Mouse (Mus musculus) heart, embryonic 12.5 days (tissue): ENCODE data around the gene Ptprn2. TPM values are rescaled to one million over a fixed set of nuclear protein-coding genes. Genes with fewer than 3 reads are reported as not detected.

Experiments
- ATAC-seq: fragments of 200-750 bp; cut with Nextera tagmentation; 2 replicates; pipeline ENCODE4 v1.8.0; 2017; ENCODE audit warnings: moderate TSS enrichment, moderate library complexity; ENCODE audit not compliant: insufficient number of reproducible peaks, low FRiP score
- H3K27ac ChIP-seq: fragments of 300-500 bp; sonication (generic); 2 replicates; pipeline ENCODE4 v1.5.1; 2016; ENCODE audit warnings: mild to moderate bottlenecking, moderate library complexity; ENCODE audit not compliant: poor library complexity, severe bottlenecking
- H3K27me3 ChIP-seq: fragments of 300-500 bp; sonication (generic); replicated peaks from 2 replicates; pipeline ENCODE4 v1.6.1; 2016; ENCODE audit warnings: mild to moderate bottlenecking, moderate library complexity
- H3K36me3 ChIP-seq: fragments of 300-500 bp; sonication (generic); 2 replicates; pipeline ENCODE4 v1.6.1; 2016; ENCODE audit warnings: mild to moderate bottlenecking, moderate library complexity
- H3K4me1 ChIP-seq: fragments of 300-500 bp; sonication (generic); replicated peaks from 2 replicates; pipeline ENCODE4 v1.6.1; 2016; ENCODE audit warnings: mild to moderate bottlenecking
- H3K4me2 ChIP-seq: fragments of 300-500 bp; sonication (generic); 2 replicates; pipeline ENCODE4 v1.6.1; 2016; ENCODE audit warnings: mild to moderate bottlenecking, moderate library complexity
- H3K4me3 ChIP-seq: fragments of 300-500 bp; sonication (generic); 2 replicates; pipeline ENCODE4 v1.5.1; 2016; ENCODE audit warnings: mild to moderate bottlenecking
- H3K9ac ChIP-seq: fragments of 300-500 bp; sonication (generic); 2 replicates; pipeline ENCODE4 v1.6.1; 2016; ENCODE audit warnings: mild to moderate bottlenecking, moderate library complexity
- H3K9me3 ChIP-seq: fragments of 300-500 bp; sonication (generic); replicated peaks from 2 replicates; pipeline ENCODE4 v1.6.1; 2016; ENCODE audit warnings: mild to moderate bottlenecking, moderate library complexity
- WGBS: fragments of 180-500 bp; shearing (Covaris S2); methylation state at CpG from one replicate; pipeline ENCODE4 v1.1.7; 2016; 5-methylcytosine and 5-hydroxymethylcytosine counted together
- polyA plus RNA-seq: library from polyadenylated mRNA; unstranded; fragments of >200 nt; fragmentation: Nextera tagmentation; extraction: Ambion mirVana; gene quantifications from 2 replicates; pipeline ENCODE4 v1.2.1, GENCODE M21; 2016

The Ptprn2 gene
- polyA plus RNA-seq, 1 experiment from 2014 or later = 0.05 TPM

GRCm38 (mm10) chr12:117236020-117236734 is 750.7 kb downstream of the Ptprn2 start:
- ATAC-seq = no peak
- no peak overlapping the region for H3K4me2 ChIP-seq
- no peak overlapping the region for H3K27ac ChIP-seq
- WGBS = 59% methylated on average over 4 of the region's 4 CpGs
- H3K9ac ChIP-seq = no peak overlapping the region
- H3K36me3 ChIP-seq = no peaks in the 10 kb centered on the region
- no peak overlapping the region for H3K4me3 ChIP-seq
- no peaks in the 10 kb centered on the region for H3K9me3 ChIP-seq
- H3K4me1 ChIP-seq = 0 out of 2 replicates have a peak, but pooled peaks cover 2% of the 10 kb centered on the region
- peaks cover 13% of the 10 kb centered on the region; the same call in 1 of the 2 replicates for H3K27me3 ChIP-seq

DNA sequence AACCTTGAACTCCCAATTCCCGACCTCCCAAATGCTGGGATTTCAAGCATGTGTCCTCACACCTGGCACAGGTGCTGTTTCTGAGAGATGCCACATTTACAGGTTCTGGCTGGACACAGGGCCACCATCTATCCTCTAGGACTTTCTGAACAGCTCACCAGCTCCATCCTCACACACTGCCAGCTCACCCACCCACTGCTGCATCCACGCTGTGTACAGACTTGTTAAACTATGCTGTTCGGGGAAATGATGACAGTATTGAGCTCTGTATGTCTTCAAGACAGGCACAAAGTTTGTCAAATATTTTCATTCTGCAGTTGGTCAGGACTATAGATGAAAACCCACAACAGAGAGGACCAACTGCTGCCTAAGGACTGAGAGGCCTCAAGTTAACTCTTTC is 751.5 kb downstream of the Ptprn2 start:
- Histone ChIP-seq H3K9me3 (no peaks in the 10 kb centered on the region), H3K27me3 (peaks cover 13% of the 10 kb centered on the region; the same call in 1 of the 2 replicates), H3K27ac (no peak overlapping the region), H3K4me3 (no peak overlapping the region), H3K36me3 (no peaks in the 10 kb centered on the region), H3K9ac (no peak overlapping the region), H3K4me1 (0 out of 2 replicates have a peak, but pooled peaks cover 2% of the 10 kb centered on the region), H3K4me2 (no peak overlapping the region)
- no peak for ATAC-seq
- WGBS = 77% methylated on average over 3 of the region's 3 CpGs

- H3K27me3 ChIP-seq = peaks cover 16% of the 10 kb centered on the region; the same call in 1 of the 2 replicates
- H3K4me3 ChIP-seq = no peak overlapping the region
- no peak overlapping the region for H3K27ac ChIP-seq
- whole genome bisulfite sequencing = 72% methylated on average over 9 of the region's 9 CpGs
- peaks cover 5% of the 10 kb centered on the region; the same call in 1 of the 2 replicates for H3K4me1 ChIP-seq
- H3K9me3 ChIP-seq = no peaks in the 10 kb centered on the region
- H3K36me3 ChIP-seq = no peaks in the 10 kb centered on the region
- H3K9ac ChIP-seq = no peak overlapping the region
- no peak overlapping the region for H3K4me2 ChIP-seq
- no peak for ATAC-seq
These were observed 754.6 kb downstream of the Ptprn2 start for GRCm38 (mm10) chr12:117239927-117240715.

DNA sequence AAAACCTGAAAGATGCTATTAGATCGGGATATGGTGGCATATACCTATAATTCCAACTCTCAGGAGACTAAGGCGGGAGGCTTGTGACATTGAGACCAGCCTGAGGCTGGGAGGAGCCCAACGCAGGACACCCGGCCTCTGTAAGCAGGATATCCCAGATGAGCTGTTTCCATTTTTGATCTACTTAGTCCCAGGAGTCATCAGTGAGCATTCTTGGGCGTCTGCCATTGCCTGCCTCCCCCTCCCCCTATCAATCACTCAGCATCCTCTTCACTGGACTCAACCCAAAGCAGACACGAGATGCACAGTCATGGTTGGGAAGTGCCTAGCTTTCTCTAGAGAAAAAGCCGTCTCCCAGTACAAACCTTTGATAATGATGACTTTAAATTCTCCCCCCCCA is 756.7 kb downstream of the Ptprn2 start:
- peaks cover 10% of the 10 kb centered on the region; the same call in 1 of the 2 replicates for H3K27me3 ChIP-seq
- H3K4me1 ChIP-seq = peaks cover 5% of the 10 kb centered on the region; the same call in 1 of the 2 replicates
- H3K4me3 ChIP-seq = no peak overlapping the region
- no peaks in the 10 kb centered on the region for H3K9me3 ChIP-seq
- H3K9ac ChIP-seq = no peak overlapping the region
- H3K4me2 ChIP-seq = no peak overlapping the region
- WGBS = 37% methylated on average over 7 of the region's 7 CpGs
- H3K36me3 ChIP-seq = no peaks in the 10 kb centered on the region
- no peak; the same call in 1 of the 2 replicates for ATAC-seq
- H3K27ac ChIP-seq = no peak overlapping the region

DNA sequence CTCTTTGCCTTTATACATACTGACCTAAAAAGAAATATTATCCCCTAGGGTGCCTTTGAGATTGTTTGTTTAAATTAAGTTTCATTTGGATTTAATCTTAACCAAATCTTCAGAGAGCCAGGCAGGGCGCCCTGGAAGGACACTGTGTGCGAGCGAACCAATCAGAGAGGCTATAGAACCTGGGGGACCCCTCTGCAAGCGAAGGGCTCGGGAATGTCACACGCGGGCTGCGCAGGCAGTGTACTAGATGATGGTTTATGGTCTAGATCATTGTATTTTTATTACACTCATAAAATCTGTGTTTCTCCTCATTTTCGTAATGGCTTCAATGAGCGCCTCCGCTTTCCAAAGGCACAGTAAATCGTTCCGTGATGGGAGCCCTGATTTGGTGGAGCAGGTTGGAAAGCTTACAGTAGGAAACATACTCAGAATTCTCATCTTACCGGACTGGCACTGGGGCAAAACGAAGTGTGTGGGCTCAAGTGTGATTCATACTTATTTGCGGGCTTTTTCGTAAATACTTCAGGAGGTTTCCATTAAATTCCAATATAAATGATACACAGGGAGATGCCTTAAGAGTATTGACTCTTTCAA is 760.5 kb downstream of the Ptprn2 start:
- H3K4me1 ChIP-seq = peaks cover 11% of the 10 kb centered on the region; the same call in 1 of the 2 replicates
- no peak overlapping the region for H3K4me2 ChIP-seq
- 82% methylated on average over 17 of the region's 17 CpGs for WGBS
- 0 out of 2 replicates have a peak, but pooled peaks cover 9% of the 10 kb centered on the region for H3K27me3 ChIP-seq
- H3K9ac ChIP-seq = no peak overlapping the region
- no peaks in the 10 kb centered on the region for H3K36me3 ChIP-seq
- H3K9me3 ChIP-seq = no peaks in the 10 kb centered on the region
- H3K4me3 ChIP-seq = no peak overlapping the region
- no peak for ATAC-seq
- no peak overlapping the region for H3K27ac ChIP-seq

GRCm38 (mm10) chr12:117250465-117250864 is 764.9 kb downstream of the Ptprn2 start:
- no peaks in the 10 kb centered on the region for H3K9me3 ChIP-seq
- no peak overlapping the region for H3K4me3 ChIP-seq
- H3K4me1 ChIP-seq = peaks cover 19% of the 10 kb centered on the region
- H3K27me3 ChIP-seq = peaks cover 9% of the 10 kb centered on the region; the same call in 1 of the 2 replicates
- no peaks in the 10 kb centered on the region for H3K36me3 ChIP-seq
- no peak for ATAC-seq
- H3K9ac ChIP-seq = no peak overlapping the region
- 12% methylated on average over 6 of the region's 6 CpGs for WGBS
- 0 out of 2 replicates have a peak overlapping the region, but pooled peaks have one; percentile 21 for H3K4me2 ChIP-seq
- H3K27ac ChIP-seq = no peak overlapping the region

- no peak for ATAC-seq
- H3K4me3 ChIP-seq = no peak overlapping the region
- WGBS = 16% methylated on average over 11 of the region's 11 CpGs
- H3K27ac ChIP-seq = no peak overlapping the region
- H3K9me3 ChIP-seq = no peaks in the 10 kb centered on the region
- H3K4me1 ChIP-seq = peaks cover 19% of the 10 kb centered on the region
- peaks cover 9% of the 10 kb centered on the region; the same call in 1 of the 2 replicates for H3K27me3 ChIP-seq
- H3K9ac ChIP-seq = no peak overlapping the region
- H3K36me3 ChIP-seq = no peaks in the 10 kb centered on the region
- 0 out of 2 replicates have a peak overlapping the region, but pooled peaks have one; percentile 5 for H3K4me2 ChIP-seq
These were observed 766.3 kb downstream of the Ptprn2 start for GRCm38 (mm10) chr12:117251663-117252425.

DNA sequence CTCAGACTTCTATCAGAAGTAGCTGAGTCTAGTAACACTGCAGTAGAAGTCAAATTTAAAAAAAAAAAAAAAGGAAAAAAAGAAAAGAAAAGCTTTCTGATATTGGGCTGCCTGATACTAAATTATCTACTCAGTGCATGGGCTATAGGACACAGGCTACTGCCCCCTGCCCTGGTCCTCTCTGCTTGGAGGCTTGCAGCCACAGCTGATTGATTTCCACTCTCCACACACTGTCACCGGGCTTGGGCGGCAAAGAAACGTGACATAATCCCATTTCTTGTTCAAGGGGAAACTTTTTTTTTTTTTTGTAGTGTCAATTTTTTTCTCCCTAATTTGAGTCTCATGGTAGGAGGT is 766.9 kb downstream of the Ptprn2 start:
- H3K4me3 ChIP-seq = no peak overlapping the region
- WGBS = 14% methylated on average over 3 of the region's 3 CpGs
- no peaks in the 10 kb centered on the region for H3K36me3 ChIP-seq

DNA sequence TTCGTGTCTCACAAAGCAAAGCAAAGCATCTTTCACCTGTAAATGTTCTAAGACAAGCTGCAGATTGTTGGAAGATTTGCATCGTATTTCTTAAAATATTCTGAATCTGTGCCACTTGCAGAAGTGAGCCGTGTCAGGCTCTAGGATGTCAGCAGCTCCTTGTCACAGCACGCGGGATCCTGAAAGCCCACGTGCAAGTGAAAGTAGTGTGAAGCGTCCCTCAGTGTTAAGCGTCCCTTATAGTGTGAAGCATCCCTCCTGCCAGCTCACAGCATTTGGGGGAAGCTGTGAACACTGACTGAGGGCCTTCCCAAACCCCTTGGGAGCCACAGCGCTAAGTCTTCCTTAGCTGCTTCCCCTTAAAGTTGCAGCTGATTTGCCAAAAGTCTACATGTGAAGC is 768.8 kb downstream of the Ptprn2 start:
- Histone ChIP-seq H3K36me3 (no peaks in the 10 kb centered on the region), H3K4me2 (no peak overlapping the region), H3K27ac (no peak overlapping the region), H3K4me1 (peaks cover 24% of the 10 kb centered on the region), H3K27me3 (peaks cover 20% of the 10 kb centered on the region), H3K4me3 (no peak overlapping the region), H3K9me3 (no peaks in the 10 kb centered on the region), H3K9ac (no peak overlapping the region)
- no peak for ATAC-seq
- 67% methylated on average over 9 of the region's 9 CpGs for WGBS

More for the DNA sequence above, 766.9 kb downstream of the Ptprn2 start:
- H3K4me2 ChIP-seq = no peak overlapping the region
- no peak for ATAC-seq
- H3K9ac ChIP-seq = no peak overlapping the region
- H3K9me3 ChIP-seq = no peaks in the 10 kb centered on the region
- no peak overlapping the region for H3K27ac ChIP-seq
- H3K27me3 ChIP-seq = peaks cover 14% of the 10 kb centered on the region
- H3K4me1 ChIP-seq = peaks cover 24% of the 10 kb centered on the region

GRCm38 (mm10) chr12:117255325-117255724 is 769.8 kb downstream of the Ptprn2 start:
- H3K9ac ChIP-seq = no peak overlapping the region
- peaks cover 20% of the 10 kb centered on the region for H3K27me3 ChIP-seq
- H3K36me3 ChIP-seq = no peaks in the 10 kb centered on the region
- 42% methylated on average over 6 of the region's 6 CpGs for WGBS
- no peak for ATAC-seq
- peaks cover 24% of the 10 kb centered on the region for H3K4me1 ChIP-seq
- H3K4me2 ChIP-seq = no peak overlapping the region
- no peak overlapping the region for H3K4me3 ChIP-seq
- no peak overlapping the region for H3K27ac ChIP-seq
- H3K9me3 ChIP-seq = no peaks in the 10 kb centered on the region
